Mouse (Mus musculus): ENCODE data around the gene Gm1043. TPM values are rescaled to one million over a fixed set of nuclear protein-coding genes. Genes with fewer than 3 reads are reported as not detected.

Gm1043 gene
- polyA plus RNA-seq, 1 experiment: 5.2 TPM

- Histone ChIP-seq H3K36me3 (ENCODE audit: control insufficient read depth, insufficient read depth, low read length) (no peaks in the 10 kb centered on the region), H3K4me1 (ENCODE audit: control insufficient read depth, insufficient read depth, low read length) (peaks cover 25% of the 10 kb centered on the region), H3K4me3 (ENCODE audit: control insufficient read depth, low read depth, low read length) (no peak overlapping the region), H3K27me3 (ENCODE audit: control insufficient read depth, insufficient read depth, low read length) (no peaks in the 10 kb centered on the region), H3K27ac (ENCODE audit: control insufficient read depth, insufficient read depth, low read depth, low read length) (no peak overlapping the region)
- no peak for TF ChIP-seq POLR2A (IDR thresholded peaks at IDR 0.05; ENCODE audit: control insufficient read depth, low read depth, low read length)
- TF ChIP-seq CTCF (IDR thresholded peaks at IDR 0.05; ENCODE audit: control insufficient read depth, insufficient read depth, insufficient replicate concordance, low read depth, low read length): no peak
These were observed 39.6 kb upstream of the Gm1043 start for GRCm38 (mm10) chr5:37045582-37045981.

GRCm38 (mm10) chr5:37046791-37047190 is 38.4 kb upstream of the Gm1043 start:
- no peaks in the 10 kb centered on the region for H3K27me3 ChIP-seq (ENCODE audit: control insufficient read depth, insufficient read depth, low read length)
- H3K4me3 ChIP-seq (ENCODE audit: control insufficient read depth, low read depth, low read length): no peak overlapping the region
- no peak overlapping the region for H3K27ac ChIP-seq (ENCODE audit: control insufficient read depth, insufficient read depth, low read depth, low read length)
- TF ChIP-seq CTCF (IDR thresholded peaks at IDR 0.05; ENCODE audit: control insufficient read depth, insufficient read depth, insufficient replicate concordance, low read depth, low read length) (no peak), POLR2A (IDR thresholded peaks at IDR 0.05; ENCODE audit: control insufficient read depth, low read depth, low read length) (no peak)
- H3K4me1 ChIP-seq (ENCODE audit: control insufficient read depth, insufficient read depth, low read length): peaks cover 19% of the 10 kb centered on the region
- H3K36me3 ChIP-seq (ENCODE audit: control insufficient read depth, insufficient read depth, low read length): no peaks in the 10 kb centered on the region

- Histone ChIP-seq H3K4me3 (ENCODE audit: control insufficient read depth, low read depth, low read length) (no peak overlapping the region), H3K4me1 (ENCODE audit: control insufficient read depth, insufficient read depth, low read length) (peaks cover 19% of the 10 kb centered on the region), H3K27me3 (ENCODE audit: control insufficient read depth, insufficient read depth, low read length) (no peaks in the 10 kb centered on the region), H3K36me3 (ENCODE audit: control insufficient read depth, insufficient read depth, low read length) (no peaks in the 10 kb centered on the region), H3K27ac (ENCODE audit: control insufficient read depth, insufficient read depth, low read depth, low read length) (no peak overlapping the region)
- TF ChIP-seq POLR2A (IDR thresholded peaks at IDR 0.05; ENCODE audit: control insufficient read depth, low read depth, low read length) (no peak), CTCF (IDR thresholded peaks at IDR 0.05; ENCODE audit: control insufficient read depth, insufficient read depth, insufficient replicate concordance, low read depth, low read length) (no peak)
These were observed 37.8 kb upstream of the Gm1043 start for GRCm38 (mm10) chr5:37047206-37047915.

- no peaks in the 10 kb centered on the region for H3K27me3 ChIP-seq (ENCODE audit: control insufficient read depth, insufficient read depth, low read length)
- H3K4me3 ChIP-seq (ENCODE audit: control insufficient read depth, low read depth, low read length): peak overlapping the region; percentile 64
- H3K27ac ChIP-seq (ENCODE audit: control insufficient read depth, insufficient read depth, low read depth, low read length): no peak overlapping the region
- TF ChIP-seq POLR2A (IDR thresholded peaks at IDR 0.05; ENCODE audit: control insufficient read depth, low read depth, low read length) (no peak), CTCF (IDR thresholded peaks at IDR 0.05; ENCODE audit: control insufficient read depth, insufficient read depth, insufficient replicate concordance, low read depth, low read length) (no peak)
- no peaks in the 10 kb centered on the region for H3K36me3 ChIP-seq (ENCODE audit: control insufficient read depth, insufficient read depth, low read length)
- peaks cover 19% of the 10 kb centered on the region for H3K4me1 ChIP-seq (ENCODE audit: control insufficient read depth, insufficient read depth, low read length)
These were observed 37.2 kb upstream of the Gm1043 start for GRCm38 (mm10) chr5:37047992-37048391.

- no peaks in the 10 kb centered on the region for H3K36me3 ChIP-seq (ENCODE audit: control insufficient read depth, insufficient read depth, low read length)
- peak overlapping the region; percentile 64 for H3K4me3 ChIP-seq (ENCODE audit: control insufficient read depth, low read depth, low read length)
- TF ChIP-seq CTCF (IDR thresholded peaks at IDR 0.05; ENCODE audit: control insufficient read depth, insufficient read depth, insufficient replicate concordance, low read depth, low read length) (no peak), POLR2A (IDR thresholded peaks at IDR 0.05; ENCODE audit: control insufficient read depth, low read depth, low read length) (no peak; the same call in 1 of the 2 replicates)
- no peak overlapping the region for H3K27ac ChIP-seq (ENCODE audit: control insufficient read depth, insufficient read depth, low read depth, low read length)
- H3K4me1 ChIP-seq (ENCODE audit: control insufficient read depth, insufficient read depth, low read length): peaks cover 25% of the 10 kb centered on the region
- no peaks in the 10 kb centered on the region for H3K27me3 ChIP-seq (ENCODE audit: control insufficient read depth, insufficient read depth, low read length)
These were observed 36.1 kb upstream of the Gm1043 start for GRCm38 (mm10) chr5:37049111-37049510.

GRCm38 (mm10) chr5:37050521-37051373 is 34.4 kb upstream of the Gm1043 start:
- H3K27ac ChIP-seq (ENCODE audit: control insufficient read depth, insufficient read depth, low read depth, low read length): no peak overlapping the region
- H3K4me1 ChIP-seq (ENCODE audit: control insufficient read depth, insufficient read depth, low read length): peaks cover 25% of the 10 kb centered on the region
- no peaks in the 10 kb centered on the region for H3K27me3 ChIP-seq (ENCODE audit: control insufficient read depth, insufficient read depth, low read length)
- H3K36me3 ChIP-seq (ENCODE audit: control insufficient read depth, insufficient read depth, low read length): no peaks in the 10 kb centered on the region
- TF ChIP-seq CTCF (IDR thresholded peaks at IDR 0.05; ENCODE audit: control insufficient read depth, insufficient read depth, insufficient replicate concordance, low read depth, low read length): no peak
- no peak for TF ChIP-seq POLR2A (IDR thresholded peaks at IDR 0.05; ENCODE audit: control insufficient read depth, low read depth, low read length)
- no peak overlapping the region for H3K4me3 ChIP-seq (ENCODE audit: control insufficient read depth, low read depth, low read length)

- no peaks in the 10 kb centered on the region for H3K36me3 ChIP-seq (ENCODE audit: control insufficient read depth, insufficient read depth, low read length)
- no peak overlapping the region for H3K27ac ChIP-seq (ENCODE audit: control insufficient read depth, insufficient read depth, low read depth, low read length)
- no peak overlapping the region for H3K4me3 ChIP-seq (ENCODE audit: control insufficient read depth, low read depth, low read length)
- TF ChIP-seq CTCF (IDR thresholded peaks at IDR 0.05; ENCODE audit: control insufficient read depth, insufficient read depth, insufficient replicate concordance, low read depth, low read length) (no peak), POLR2A (IDR thresholded peaks at IDR 0.05; ENCODE audit: control insufficient read depth, low read depth, low read length) (no peak)
- H3K27me3 ChIP-seq (ENCODE audit: control insufficient read depth, insufficient read depth, low read length): no peaks in the 10 kb centered on the region
- H3K4me1 ChIP-seq (ENCODE audit: control insufficient read depth, insufficient read depth, low read length): peaks cover 25% of the 10 kb centered on the region
These were observed 33.6 kb upstream of the Gm1043 start for GRCm38 (mm10) chr5:37051374-37052100.

All from testis, adult 2 months (tissue).